Mouse (Mus musculus) limb, embryonic 12.5 days (tissue): ENCODE results near the gene Ttc28. TPM values are rescaled to one million over a fixed set of nuclear protein-coding genes. Genes with fewer than 3 reads are reported as not detected.

ENCODE experiments used
- ATAC-seq: fragments of 200-750 bp; cut with Nextera tagmentation; 2 replicates; pipeline ENCODE4 v1.8.0; 2017; ENCODE audit warnings: low read depth, moderate TSS enrichment; ENCODE audit not compliant: insufficient number of reproducible peaks, insufficient read depth, low FRiP score, low TSS enrichment
- H3K27ac ChIP-seq: fragments of 300-500 bp; sonication (generic); 2 replicates; pipeline ENCODE4 v1.5.1; 2016; ENCODE audit warnings: mild to moderate bottlenecking, moderate library complexity
- H3K27me3 ChIP-seq: fragments of 300-500 bp; sonication (generic); 2 replicates; pipeline ENCODE4 v1.6.1; 2016; ENCODE audit warnings: mild to moderate bottlenecking, moderate library complexity
- H3K36me3 ChIP-seq: fragments of 300-500 bp; sonication (generic); 2 replicates; pipeline ENCODE4 v1.6.1; 2016; ENCODE audit warnings: mild to moderate bottlenecking, moderate library complexity
- H3K4me1 ChIP-seq: fragments of 300-500 bp; sonication (generic); replicated peaks from 2 replicates; pipeline ENCODE4 v1.6.1; 2016
- H3K4me2 ChIP-seq: fragments of 300-500 bp; sonication (generic); 2 replicates; pipeline ENCODE4 v1.6.1; 2016; ENCODE audit warnings: mild to moderate bottlenecking, moderate library complexity
- H3K4me3 ChIP-seq: fragments of 300-500 bp; sonication (generic); replicated peaks from 2 replicates; pipeline ENCODE4 v1.5.1; 2016; ENCODE audit warnings: mild to moderate bottlenecking
- H3K9ac ChIP-seq: fragments of 300-500 bp; sonication (generic); replicated peaks from 2 replicates; pipeline ENCODE4 v1.6.1; 2016; ENCODE audit warnings: mild to moderate bottlenecking, moderate library complexity
- H3K9me3 ChIP-seq: fragments of 300-500 bp; sonication (generic); 2 replicates; pipeline ENCODE4 v1.6.1; 2016; ENCODE audit warnings: mild to moderate bottlenecking, moderate library complexity
- WGBS: fragments of 180-500 bp; shearing (Covaris S2); methylation state at CpG from one replicate; pipeline ENCODE4 v1.1.7; 2016; 5-methylcytosine and 5-hydroxymethylcytosine counted together
- polyA plus RNA-seq: library from polyadenylated mRNA; unstranded; fragments of >200 nt; fragmentation: Nextera tagmentation; extraction: Ambion mirVana; gene quantifications from 2 replicates; pipeline ENCODE4 v1.2.1, GENCODE M21; 2016

Gene Ttc28
- polyA plus RNA-seq, 1 experiment from 2014 or later = 20.0 TPM

DNA sequence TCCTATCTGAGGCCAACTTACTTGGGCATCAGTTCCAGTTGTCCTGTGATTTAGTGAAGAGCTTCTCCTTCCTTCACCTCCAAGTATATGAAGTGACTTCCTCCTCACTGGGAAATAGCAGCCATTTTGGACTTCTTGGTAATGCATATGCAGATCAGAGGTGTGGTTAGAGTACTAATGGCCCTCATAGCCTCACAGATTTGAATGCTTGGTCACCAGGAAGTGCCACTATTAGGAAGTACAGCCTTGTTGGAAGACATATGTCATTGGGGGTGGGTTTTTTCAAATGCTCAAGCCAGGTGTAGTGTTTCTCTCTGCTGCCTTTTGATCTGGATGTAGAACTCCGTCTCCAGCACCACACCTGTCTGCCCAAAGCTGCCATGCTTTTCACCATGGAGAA, 10.3 kb downstream of the Ttc28 start:
- WGBS = 74% methylated on average over 1 of the region's 1 CpGs
- H3K4me1 ChIP-seq = no peaks in the 10 kb centered on the region
- H3K27me3 ChIP-seq = no peaks in the 10 kb centered on the region
- H3K4me2 ChIP-seq = no peak overlapping the region
- H3K4me3 ChIP-seq = no peak overlapping the region
- H3K9me3 ChIP-seq = no peaks in the 10 kb centered on the region
- H3K36me3 ChIP-seq = peaks cover 60% of the 10 kb centered on the region
- H3K9ac ChIP-seq = no peak overlapping the region
- H3K27ac ChIP-seq = no peak overlapping the region
- ATAC-seq = no peak

DNA sequence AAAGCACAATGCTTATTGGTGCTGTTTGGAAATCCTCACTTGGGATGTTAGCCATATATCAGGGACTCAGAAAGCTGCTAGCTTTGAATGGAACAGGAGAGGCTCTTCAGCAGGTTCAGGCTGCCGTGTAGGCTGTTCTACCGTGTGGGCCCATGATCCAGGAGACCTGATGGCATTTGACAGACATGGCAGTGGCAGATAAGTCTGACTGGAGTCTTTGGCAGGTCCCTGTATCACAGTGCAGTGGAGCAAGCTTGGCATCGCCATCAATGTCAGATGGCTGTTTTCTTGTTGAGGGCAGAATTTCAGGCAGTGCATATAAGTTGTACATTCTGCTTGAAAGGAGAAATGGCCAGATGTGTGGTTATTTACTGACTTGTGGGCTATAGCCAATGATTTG, 11.0 kb downstream of the Ttc28 start:
- H3K4me2 ChIP-seq = no peak overlapping the region
- no peaks in the 10 kb centered on the region for H3K4me1 ChIP-seq
- H3K9ac ChIP-seq = no peak overlapping the region
- ATAC-seq = no peak
- no peaks in the 10 kb centered on the region for H3K9me3 ChIP-seq
- H3K27me3 ChIP-seq = no peaks in the 10 kb centered on the region
- H3K27ac ChIP-seq = no peak overlapping the region
- H3K36me3 ChIP-seq = peaks cover 60% of the 10 kb centered on the region
- no peak overlapping the region for H3K4me3 ChIP-seq
- WGBS = 97% methylated on average over 3 of the region's 3 CpGs

DNA sequence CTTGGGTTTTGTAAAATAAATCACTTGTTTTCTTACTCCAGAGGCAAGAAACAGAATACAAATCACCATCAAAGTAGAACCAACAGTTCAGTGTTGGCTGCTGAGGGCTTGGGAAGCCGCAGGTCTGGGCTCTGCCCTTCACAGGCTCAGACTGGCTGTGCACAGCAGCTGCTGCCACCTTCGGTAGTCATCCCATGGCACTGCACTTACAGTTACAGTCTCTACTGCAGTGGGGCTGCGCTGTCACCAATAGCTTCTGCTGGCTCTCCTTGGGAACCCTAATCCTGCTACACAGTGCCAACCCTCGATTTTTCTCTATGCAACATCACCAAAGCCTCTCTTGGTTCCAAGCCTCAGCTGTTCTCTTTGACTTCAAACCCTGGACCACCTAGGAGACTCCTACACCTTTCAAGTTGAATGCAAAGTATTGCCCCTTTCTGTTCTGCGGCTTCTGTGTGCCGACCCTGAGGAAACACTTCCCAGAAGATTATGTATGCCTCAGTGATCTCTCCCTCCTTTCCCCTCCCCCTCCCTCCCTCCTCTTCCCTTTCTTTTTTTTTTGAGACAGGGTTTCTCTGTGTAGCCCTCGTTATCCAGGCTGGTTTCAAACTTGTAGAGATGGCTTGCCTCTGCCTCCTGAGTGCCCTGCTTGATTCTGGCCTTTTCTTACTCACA, 17.6 kb downstream of the Ttc28 start:
- no peak for ATAC-seq
- H3K36me3 ChIP-seq = peaks cover 41% of the 10 kb centered on the region
- H3K27ac ChIP-seq = peak overlapping the region; percentile 41; the same call in 1 of the 2 replicates
- no peak overlapping the region for H3K9ac ChIP-seq
- no peaks in the 10 kb centered on the region for H3K27me3 ChIP-seq
- H3K4me3 ChIP-seq = no peak overlapping the region
- H3K4me2 ChIP-seq = no peak overlapping the region
- no peaks in the 10 kb centered on the region for H3K9me3 ChIP-seq
- WGBS = 49% methylated on average over 7 of the region's 7 CpGs
- H3K4me1 ChIP-seq = peaks cover 20% of the 10 kb centered on the region

DNA sequence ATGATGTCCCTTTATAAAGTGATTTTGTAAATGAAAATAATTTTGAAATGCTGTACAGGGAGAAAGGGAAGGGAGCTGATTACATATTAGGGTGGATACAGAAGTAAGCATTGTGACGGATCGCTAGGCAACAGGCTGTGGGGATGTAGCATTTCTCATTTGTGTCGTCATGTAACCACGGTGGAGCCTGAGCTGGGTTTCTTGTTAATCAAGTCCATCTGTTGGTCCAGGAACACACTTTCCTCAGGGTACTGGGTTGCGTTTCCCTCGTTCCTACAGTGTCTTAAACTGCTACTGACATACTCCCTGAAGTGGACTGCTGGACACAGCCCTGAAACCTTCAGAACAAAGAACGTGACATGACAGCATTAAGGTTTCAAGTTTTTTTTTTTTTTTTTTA, 18.6 kb downstream of the Ttc28 start:
- H3K9me3 ChIP-seq = no peaks in the 10 kb centered on the region
- no peaks in the 10 kb centered on the region for H3K27me3 ChIP-seq
- no peak overlapping the region for H3K4me2 ChIP-seq
- peaks cover 32% of the 10 kb centered on the region for H3K36me3 ChIP-seq
- 13% methylated on average over 7 of the region's 7 CpGs for WGBS
- peaks cover 20% of the 10 kb centered on the region for H3K4me1 ChIP-seq
- H3K4me3 ChIP-seq = no peak overlapping the region
- peak overlapping the region; percentile 58 for H3K27ac ChIP-seq
- H3K9ac ChIP-seq = no peak overlapping the region
- ATAC-seq = peak; percentile 56; the same call in 1 of the 2 replicates

DNA sequence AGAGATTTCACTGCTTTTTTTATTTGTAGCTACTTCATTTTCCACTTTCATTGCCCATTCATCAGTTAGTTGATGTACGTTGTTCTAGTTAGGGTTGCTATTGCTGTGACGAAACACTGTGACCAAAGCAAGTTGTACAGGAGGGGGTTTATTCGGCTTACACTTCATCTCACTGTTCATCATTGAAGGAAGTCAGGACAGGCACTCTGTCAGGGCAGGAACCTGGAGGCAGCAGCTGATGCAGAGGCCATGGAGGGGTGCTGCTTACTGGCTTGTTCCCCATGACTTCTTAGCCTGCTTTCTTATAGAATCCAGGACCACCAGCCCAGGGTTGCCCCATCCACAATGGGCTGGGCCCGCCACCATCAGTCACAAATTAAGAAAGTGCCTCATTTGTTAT, 19.2 kb downstream of the Ttc28 start:
- Histone ChIP-seq H3K9ac (no peak overlapping the region), H3K36me3 (peaks cover 26% of the 10 kb centered on the region), H3K4me3 (no peak overlapping the region), H3K27me3 (no peaks in the 10 kb centered on the region), H3K9me3 (no peaks in the 10 kb centered on the region), H3K27ac (peak overlapping the region; percentile 45; the same call in 1 of the 2 replicates), H3K4me1 (peaks cover 20% of the 10 kb centered on the region), H3K4me2 (no peak overlapping the region)
- ATAC-seq = no peak
- 59% methylated on average over 4 of the region's 4 CpGs for WGBS

DNA sequence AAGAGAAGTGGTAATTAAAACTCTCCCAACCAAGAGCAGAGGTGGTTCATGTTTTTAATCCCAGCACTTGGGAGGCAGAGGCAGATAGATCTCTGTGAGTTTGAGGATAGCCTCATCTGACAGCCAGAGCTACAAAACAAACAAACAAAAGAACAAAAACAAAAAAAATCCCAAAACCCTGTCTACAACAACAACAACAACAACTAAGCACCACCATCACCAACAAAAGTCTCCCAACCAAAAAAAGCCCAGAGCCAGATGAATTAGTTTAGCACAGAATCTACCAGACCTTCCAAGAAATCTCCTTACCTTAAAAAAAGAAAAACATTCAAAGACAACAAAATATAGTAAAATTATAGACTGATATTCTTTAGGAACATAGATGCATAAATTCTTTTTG, 20.7 kb downstream of the Ttc28 start:
- no peaks in the 10 kb centered on the region for H3K27me3 ChIP-seq
- no peak for ATAC-seq
- H3K9ac ChIP-seq = no peak overlapping the region
- no peak overlapping the region for H3K27ac ChIP-seq
- no peak overlapping the region for H3K4me2 ChIP-seq
- H3K4me3 ChIP-seq = no peak overlapping the region
- H3K4me1 ChIP-seq = peaks cover 20% of the 10 kb centered on the region
- H3K9me3 ChIP-seq = 0 out of 2 replicates have a peak, but pooled peaks cover under 1% of the 10 kb centered on the region
- peaks cover 16% of the 10 kb centered on the region for H3K36me3 ChIP-seq

DNA sequence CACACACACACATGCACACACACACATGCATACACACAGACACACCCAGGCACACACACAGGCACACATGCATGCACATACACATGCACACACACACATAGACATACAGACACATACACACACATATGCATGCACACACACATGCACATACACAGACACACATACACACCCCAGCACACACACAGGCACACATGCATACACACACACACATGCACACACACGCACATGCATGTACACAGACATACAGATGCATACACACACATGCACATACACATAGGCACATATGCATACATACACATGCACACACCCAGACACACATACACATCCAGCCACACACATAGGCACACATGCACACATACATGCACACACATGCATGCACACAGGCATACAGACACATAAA, 27.1 kb downstream of the Ttc28 start:
- Histone ChIP-seq H3K4me3 (no peak overlapping the region), H3K36me3 (peaks cover 29% of the 10 kb centered on the region), H3K9ac (no peak overlapping the region), H3K4me1 (no peaks in the 10 kb centered on the region), H3K9me3 (0 out of 2 replicates have a peak, but pooled peaks cover 4% of the 10 kb centered on the region), H3K27ac (no peak overlapping the region), H3K27me3 (no peaks in the 10 kb centered on the region), H3K4me2 (no peak overlapping the region)
- 96% methylated on average over 1 of the region's 1 CpGs for WGBS
- no peak for ATAC-seq

DNA sequence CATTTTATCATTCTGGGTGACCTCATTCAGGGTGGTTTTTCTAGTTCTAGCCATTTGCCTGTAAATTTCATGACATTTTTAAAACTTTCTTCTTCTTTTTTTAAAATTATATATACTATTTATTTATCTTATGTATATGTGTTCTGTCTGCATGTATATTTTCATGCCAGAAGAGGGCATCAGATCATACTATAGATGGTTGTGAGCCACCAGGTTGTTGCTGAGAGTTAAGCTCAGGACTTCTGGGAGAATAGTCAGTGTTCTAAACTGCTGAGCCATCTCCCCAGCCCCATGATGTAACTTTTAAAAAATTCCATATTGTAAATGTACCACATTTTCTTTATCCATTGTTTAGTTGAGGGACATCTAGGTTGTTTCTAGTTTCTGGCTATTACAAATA, 29.3 kb downstream of the Ttc28 start:
- H3K9me3 ChIP-seq = 0 out of 2 replicates have a peak, but pooled peaks cover 4% of the 10 kb centered on the region
- no peaks in the 10 kb centered on the region for H3K27me3 ChIP-seq
- no peaks in the 10 kb centered on the region for H3K4me1 ChIP-seq
- peaks cover 29% of the 10 kb centered on the region for H3K36me3 ChIP-seq
- no peak overlapping the region for H3K27ac ChIP-seq
- no peak overlapping the region for H3K4me3 ChIP-seq
- H3K4me2 ChIP-seq = no peak overlapping the region
- ATAC-seq = no peak
- no peak overlapping the region for H3K9ac ChIP-seq

DNA sequence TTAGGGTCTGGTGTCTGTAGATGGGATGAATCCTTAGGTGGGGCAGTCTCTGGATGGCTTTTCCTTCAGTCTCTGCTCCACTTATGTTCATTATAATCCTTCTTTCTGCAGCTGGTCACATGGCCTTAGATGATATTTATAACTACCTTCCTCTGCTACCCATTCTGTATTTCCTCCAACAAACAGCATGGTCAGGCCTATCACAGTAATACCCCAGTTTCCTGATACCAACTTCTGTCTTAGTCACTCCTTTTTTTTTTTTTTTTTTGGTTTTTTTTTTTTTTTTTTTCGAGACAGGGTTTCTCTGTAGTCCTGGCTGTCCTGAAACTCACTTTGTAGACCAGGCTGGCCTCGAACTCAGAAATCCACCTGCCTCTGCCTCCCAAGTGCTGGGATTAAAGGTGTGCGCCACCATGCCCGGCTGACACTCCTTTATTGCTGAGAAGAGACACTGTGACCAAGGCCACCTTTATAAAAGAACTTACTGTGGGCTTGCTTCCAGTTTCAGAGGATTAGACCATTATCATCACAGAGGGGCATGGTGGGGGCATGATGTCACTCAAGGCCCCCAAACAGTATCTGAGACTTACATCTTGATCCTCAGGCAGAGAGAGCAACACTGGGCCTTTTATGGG, 30.5 kb downstream of the Ttc28 start:
- Histone ChIP-seq H3K27ac (no peak overlapping the region), H3K4me2 (no peak overlapping the region), H3K9ac (no peak overlapping the region), H3K27me3 (no peaks in the 10 kb centered on the region), H3K9me3 (0 out of 2 replicates have a peak, but pooled peaks cover 4% of the 10 kb centered on the region), H3K36me3 (peaks cover 27% of the 10 kb centered on the region), H3K4me1 (no peaks in the 10 kb centered on the region), H3K4me3 (no peak overlapping the region)
- ATAC-seq = no peak
- WGBS = 90% methylated on average over 4 of the region's 4 CpGs

DNA sequence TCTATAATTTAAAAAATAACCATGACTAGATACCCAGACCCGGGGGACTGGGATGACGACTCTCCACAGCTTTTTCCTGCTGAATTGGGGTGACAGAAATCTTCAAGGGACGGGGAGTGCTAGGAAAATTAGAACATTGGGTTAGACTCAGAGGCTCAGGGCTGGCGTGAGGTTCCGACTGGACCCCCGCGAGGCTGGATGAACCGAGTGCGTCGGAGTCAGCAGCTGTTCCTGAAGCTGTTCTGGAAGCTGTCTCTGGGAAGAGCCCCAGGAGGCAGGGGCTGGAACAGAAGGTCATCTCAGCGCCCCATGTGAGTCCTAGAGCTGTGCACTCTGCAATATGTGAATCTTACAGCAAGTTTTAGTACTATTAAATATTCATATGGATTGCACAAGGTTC, 35.3 kb downstream of the Ttc28 start:
- H3K9ac ChIP-seq = no peak overlapping the region
- no peak overlapping the region for H3K27ac ChIP-seq
- H3K4me3 ChIP-seq = no peak overlapping the region
- peaks cover 24% of the 10 kb centered on the region for H3K36me3 ChIP-seq
- no peak overlapping the region for H3K4me2 ChIP-seq
- H3K4me1 ChIP-seq = no peaks in the 10 kb centered on the region
- ATAC-seq = no peak
- no peaks in the 10 kb centered on the region for H3K9me3 ChIP-seq
- WGBS = 91% methylated on average over 11 of the region's 11 CpGs
- H3K27me3 ChIP-seq = no peaks in the 10 kb centered on the region

DNA sequence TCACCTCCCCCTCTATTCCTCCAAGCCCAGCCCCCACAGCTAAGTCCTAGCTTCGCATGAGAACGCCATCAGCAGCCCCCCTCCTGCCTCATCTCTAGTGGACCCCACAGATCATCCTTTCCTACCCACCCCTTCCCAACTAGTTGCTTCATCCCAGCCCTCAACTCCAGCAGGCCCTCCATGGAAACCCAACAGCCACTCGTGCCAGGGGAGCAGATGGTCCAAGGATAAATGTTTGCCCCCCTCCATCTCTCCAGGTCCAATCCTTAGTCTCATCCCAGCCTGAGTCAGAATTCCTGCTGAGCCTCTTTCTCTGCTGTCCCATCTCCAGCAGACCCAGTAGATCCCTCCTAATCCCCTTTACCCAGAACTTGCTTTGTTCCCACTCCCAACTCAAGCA, 36.6 kb downstream of the Ttc28 start:
- Histone ChIP-seq H3K36me3 (peaks cover 22% of the 10 kb centered on the region), H3K9me3 (no peaks in the 10 kb centered on the region), H3K4me3 (no peak overlapping the region), H3K27me3 (no peaks in the 10 kb centered on the region), H3K4me1 (no peaks in the 10 kb centered on the region), H3K9ac (no peak overlapping the region), H3K4me2 (no peak overlapping the region), H3K27ac (no peak overlapping the region)
- no peak for ATAC-seq
- 87% methylated on average over 3 of the region's 3 CpGs for WGBS

DNA sequence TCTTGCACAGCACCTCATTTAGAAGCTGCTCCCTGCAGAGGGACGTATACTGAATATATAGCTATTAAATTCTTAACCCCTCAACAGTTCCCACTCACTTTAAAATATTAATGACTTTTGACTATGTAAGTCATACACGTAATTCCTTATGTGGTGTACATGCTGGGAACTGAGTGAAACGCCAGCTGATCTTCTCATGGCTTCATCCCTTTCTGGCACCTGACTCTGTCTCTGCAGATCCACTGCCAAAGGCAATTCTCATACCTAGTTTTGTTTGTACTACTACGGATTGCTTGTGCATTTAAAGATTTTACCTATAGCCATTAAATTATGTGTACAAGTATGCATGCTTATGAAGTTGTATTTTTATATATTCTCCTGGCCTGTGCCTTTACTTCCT, 39.9 kb downstream of the Ttc28 start:
- Histone ChIP-seq H3K4me2 (no peak overlapping the region), H3K9ac (no peak overlapping the region), H3K9me3 (no peaks in the 10 kb centered on the region), H3K27ac (no peak overlapping the region), H3K4me1 (no peaks in the 10 kb centered on the region), H3K27me3 (no peaks in the 10 kb centered on the region), H3K36me3 (peaks cover 22% of the 10 kb centered on the region), H3K4me3 (no peak overlapping the region)
- 81% methylated on average over 4 of the region's 4 CpGs for WGBS
- ATAC-seq = no peak
